Mouse (Mus musculus) layer of hippocampus, adult 8-10 months (tissue): ENCODE measurements around the gene Smn1. TPM values are rescaled to one million over a fixed set of nuclear protein-coding genes. Genes with fewer than 3 reads are reported as not detected.

Source experiments
- total RNA-seq, 4 experiments: library from RNA; stranded (reverse); gene quantifications; 2 replicates each; pipeline ENCODE4 v1.2.4; 2022

The Smn1 gene
- total RNA-seq, 4 experiments from 2014 or later, result 36.1 to 57.4 (median 38.8) TPM

Other genes starting within 250 kb of the Smn1 start
- gene Cartpt, start 223.8 kb upstream of the Smn1 start, total RNA-seq, result 1 to 10 TPM; 1.9 to 3.2 (median 2.3) TPM
- 10 to 100 TPM; 27.8 to 37.0 (median 29.8) TPM for gene Mccc2, start 109.2 kb upstream of the Smn1 start, total RNA-seq
- gene Bdp1, start 20.8 kb upstream of the Smn1 start, total RNA-seq, result 10 to 100 TPM; 33.5 to 48.0 (median 45.6) TPM
- 10 to 100 TPM in 2 of 4 experiments, 1 to 10 TPM in 2; 8.5 to 13.2 (median 11.4) TPM for gene Serf1, start 16.8 kb upstream of the Smn1 start, total RNA-seq
- 1 to 10 TPM in 2 of 4 experiments, under 1 TPM in 2; 0.43 to 4.5 (median 2.3) TPM for gene Naip2, start 77.2 kb downstream of the Smn1 start, total RNA-seq
- 1 to 10 TPM in 2 of 4 experiments, under 1 TPM in 2; 0.37 to 2.8 (median 1.7) TPM for gene Naip5, start 121.5 kb downstream of the Smn1 start, total RNA-seq
- gene Naip6, start 192.8 kb downstream of the Smn1 start, total RNA-seq, result 1 to 10 TPM in 2 of 4 experiments, under 1 TPM in 2; 0.06 to 2.3 (median 1.0) TPM